In genomic region chr15:27436194-27436593, GRCm38 (mm10) we compare ENCODE assay signal across 24 mouse cellular contexts.
"Had no signal": no experiment of that assay in that cellular context is flagged by ENCODE, and none has a peak within 500 bp of the region (broad histone marks: within the 10 kb centered on the region; RNA-seq: fewer than 3 reads in every experiment).

No protein-coding gene starts in this region.

- H3K9ac ChIP-seq: forebrain, postnatal 0 days; hindbrain, embryonic 12.5 days; hindbrain, embryonic 14.5 days; intestine, embryonic 15.5 days; limb, embryonic 13.5 days; limb, embryonic 15.5 days; liver, embryonic 12.5 days had no signal

- ATAC-seq: forebrain, postnatal 0 days; hindbrain, embryonic 16.5 days; inflammation-experienced regulatory T-cells, adult 6 months; intestine, embryonic 15.5 days; intestine, postnatal 0 days; liver, embryonic 12.5 days had no signal

- H3K9me3 ChIP-seq: hindbrain, embryonic 10.5 days; hindbrain, embryonic 12.5 days; intestine, embryonic 15.5 days; limb, embryonic 13.5 days; limb, embryonic 15.5 days; liver, embryonic 12.5 days had no signal

- H3K27me3 ChIP-seq: hindbrain, embryonic 12.5 days; intestine, embryonic 15.5 days; limb, embryonic 15.5 days; liver, embryonic 12.5 days had no signal

- H3K4me2 ChIP-seq: heart, embryonic 11.5 days; hindbrain, embryonic 12.5 days; hindbrain, embryonic 14.5 days; intestine, embryonic 15.5 days; limb, embryonic 13.5 days; limb, embryonic 15.5 days; liver, embryonic 12.5 days had no signal

- H3K4me1 ChIP-seq: hindbrain, embryonic 10.5 days; hindbrain, embryonic 12.5 days; intestine, embryonic 15.5 days; limb, embryonic 15.5 days; liver, embryonic 12.5 days had no signal

- H3K36me3 ChIP-seq: hindbrain, embryonic 10.5 days; hindbrain, embryonic 12.5 days; intestine, embryonic 15.5 days; limb, embryonic 13.5 days; limb, embryonic 15.5 days; liver, embryonic 12.5 days had no signal

- DNase-seq: forebrain, postnatal 0 days; gastrocnemius, postnatal 10 days; gastrocnemius, postnatal 25 days; heart, adult 2 months; heart, postnatal 10 days; heart, postnatal 4 days; kidney, adult 18-20 months; kidney, adult 9 months; kidney, postnatal 10 days; kidney, postnatal 25 days; kidney, postnatal 4 days had no signal

- H3K4me3 ChIP-seq: heart, adult 2 months; hindbrain, embryonic 10.5 days; hindbrain, embryonic 12.5 days; intestine, embryonic 15.5 days; layer of hippocampus, adult 2 months; left cerebral cortex, adult 2 months; limb, embryonic 13.5 days; limb, embryonic 15.5 days; liver, embryonic 12.5 days had no signal

- H3K27ac ChIP-seq: heart, adult 2 months; hindbrain, embryonic 10.5 days; hindbrain, embryonic 12.5 days; hindbrain, embryonic 14.5 days; intestine, embryonic 15.5 days; layer of hippocampus, adult 2 months; left cerebral cortex, adult 2 months; limb, embryonic 13.5 days; limb, embryonic 15.5 days; liver, embryonic 12.5 days had no signal
